Mouse (Mus musculus) heart, postnatal 0 days (tissue): ENCODE data around the gene Trmt61a.

Source experiments
- CTCF ChIP-seq: IDR thresholded peaks from 2 replicates; pipeline ENCODE4 v1.5.1; 2016; ENCODE audit warnings: antibody characterized with exemption, control low read depth, low read depth
- EP300 ChIP-seq: IDR thresholded peaks from 2 replicates; pipeline ENCODE4 v1.6.1; 2016; ENCODE audit warnings: antibody characterized with exemption, low read depth

DNA sequence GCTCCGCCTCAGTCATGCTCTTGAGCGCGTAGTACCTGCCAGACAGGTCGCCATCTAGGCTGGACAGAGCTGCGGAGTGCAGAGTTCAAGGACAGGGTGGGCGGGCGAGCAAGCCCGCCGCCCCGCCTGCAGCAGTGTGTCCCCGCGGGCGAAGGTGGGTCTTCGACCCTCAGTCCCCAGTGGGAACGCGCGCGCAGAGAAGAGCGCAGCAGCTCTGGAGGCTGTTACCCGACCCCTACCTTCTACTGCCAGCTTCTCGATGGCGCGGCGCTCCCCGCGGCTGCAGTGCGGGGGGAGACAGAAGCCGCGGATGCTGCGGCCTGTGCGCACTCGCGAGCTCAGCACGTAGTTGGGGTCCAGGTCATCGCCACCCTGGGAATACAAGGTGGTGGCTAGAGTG is 6.9 kb upstream of the Trmt61a start:
- TF ChIP-seq CTCF = no peak
- TF ChIP-seq EP300 = no peak
